Mouse (Mus musculus) bone marrow, adult 2 months (tissue): ENCODE measurements around the gene Tmem107. TPM values are rescaled to one million over a fixed set of nuclear protein-coding genes. Genes with fewer than 3 reads are reported as not detected.

Experiments
- H3K27ac ChIP-seq: fragments of 200-500 bp; 2 replicates; pipeline ENCODE4 v1.5.1; 2012; ENCODE audit warnings: low read depth, mild to moderate bottlenecking, control low read depth, inconsistent platforms, low read length; ENCODE audit not compliant: control insufficient read depth, poor library complexity, insufficient read depth
- H3K4me1 ChIP-seq: fragments of 200-500 bp; 2 replicates; pipeline ENCODE4 v1.6.1; 2011; ENCODE audit warnings: low read length; ENCODE audit not compliant: control insufficient read depth, insufficient read depth
- H3K4me3 ChIP-seq: fragments of 200-500 bp; replicated peaks from 2 replicates; pipeline ENCODE3; 2011; ENCODE audit warnings: mild to moderate bottlenecking, low read depth, low read length, control low read depth; ENCODE audit not compliant: control insufficient read depth
- CTCF ChIP-seq: fragments of 200-500 bp; IDR thresholded peaks from 2 replicates; pipeline ENCODE4 v1.5.1; 2011; ENCODE audit warnings: low read length, control low read depth; ENCODE audit not compliant: control insufficient read depth, insufficient read depth
- POLR2A ChIP-seq: fragments of 200-500 bp; IDR thresholded peaks from 2 replicates; pipeline ENCODE4 v1.6.1; 2011; ENCODE audit warnings: low read depth, mild to moderate bottlenecking, control low read depth, low read length, borderline replicate concordance; ENCODE audit not compliant: control insufficient read depth
- WGBS: fragments of 180-500 bp; shearing (Covaris S2); methylation state at CpG from one replicate; pipeline ENCODE4 v1.1.7; 2018; 5-methylcytosine and 5-hydroxymethylcytosine counted together
- polyA plus RNA-seq: library from polyadenylated mRNA; stranded (reverse); fragments of >200 nt; gene quantifications from 2 replicates; pipeline ENCODE4 v1.2.4, GENCODE M21; 2011; ENCODE audit warnings: low replicate concordance; ENCODE audit not compliant: missing spikeins, insufficient read depth, insufficient read length

Gene Tmem107
- polyA plus RNA-seq, 1 experiment: 31.0 TPM

DNA sequence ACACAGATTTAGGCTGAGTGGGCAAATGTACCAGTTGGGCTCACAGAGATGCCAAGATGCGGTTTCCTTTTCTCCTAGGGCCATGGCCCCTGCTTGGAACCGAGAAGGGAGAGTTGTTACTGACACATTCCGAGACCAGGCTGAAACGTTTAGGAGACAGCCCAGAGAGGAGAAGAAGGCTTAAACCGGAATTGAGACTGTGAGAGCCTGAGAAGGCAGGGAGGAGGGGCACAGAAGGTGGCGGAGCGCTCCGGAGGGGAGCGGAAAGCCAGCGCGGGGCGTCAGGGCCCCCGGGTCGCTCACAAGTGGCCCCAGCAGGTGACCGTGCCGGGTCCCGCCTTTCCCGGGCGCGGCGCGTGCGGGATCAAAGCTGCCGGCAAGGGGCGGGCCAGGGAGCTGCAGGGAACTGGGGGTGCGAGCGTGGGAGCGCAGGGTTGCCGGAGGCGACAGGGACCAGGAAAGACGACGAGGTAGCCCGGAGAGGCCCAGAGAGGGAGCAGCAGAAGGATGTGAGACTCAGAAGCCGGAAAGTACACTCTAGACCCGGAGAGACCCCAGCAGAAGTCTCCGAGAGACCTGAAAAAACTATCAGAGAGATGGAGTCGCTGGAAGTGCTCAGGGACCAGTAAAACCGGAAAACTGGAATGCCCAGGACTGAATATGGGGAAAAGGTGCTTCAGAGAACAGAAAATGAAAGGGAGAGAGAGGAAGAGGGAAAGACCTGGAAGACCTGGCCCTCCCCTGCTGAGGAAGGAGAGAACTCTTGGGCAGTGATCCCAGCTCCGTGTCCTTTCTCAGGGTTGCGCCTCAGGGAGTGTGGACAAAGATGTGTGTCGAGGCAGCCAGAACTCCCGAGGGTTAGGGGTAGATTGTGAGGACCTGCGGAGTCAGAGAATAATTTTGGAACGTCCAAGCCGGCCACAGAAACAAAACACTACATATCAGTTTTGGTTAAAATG is 47.4 kb downstream of the Tmem107 start:
- WGBS: under 1% methylated on average over 45 of the region's 45 CpGs
- TF ChIP-seq POLR2A: peak; percentile 51; the same call in 1 of the 2 replicates
- TF ChIP-seq CTCF: no peak
- Histone ChIP-seq H3K4me3 (peak overlapping the region; percentile 79), H3K27ac (peak overlapping the region; percentile 81), H3K4me1 (no peaks in the 10 kb centered on the region)

- H3K27ac ChIP-seq: no peak overlapping the region
- WGBS: 7% methylated on average over 15 of the region's 15 CpGs
- H3K4me3 ChIP-seq: peak overlapping the region; percentile 79
- H3K4me1 ChIP-seq: no peaks in the 10 kb centered on the region
- TF ChIP-seq POLR2A: no peak; the same call in 1 of the 2 replicates
- TF ChIP-seq CTCF: no peak
Measured at GRCm38 (mm10) chr11:69118765-69119164, 48.2 kb downstream of the Tmem107 start.

DNA sequence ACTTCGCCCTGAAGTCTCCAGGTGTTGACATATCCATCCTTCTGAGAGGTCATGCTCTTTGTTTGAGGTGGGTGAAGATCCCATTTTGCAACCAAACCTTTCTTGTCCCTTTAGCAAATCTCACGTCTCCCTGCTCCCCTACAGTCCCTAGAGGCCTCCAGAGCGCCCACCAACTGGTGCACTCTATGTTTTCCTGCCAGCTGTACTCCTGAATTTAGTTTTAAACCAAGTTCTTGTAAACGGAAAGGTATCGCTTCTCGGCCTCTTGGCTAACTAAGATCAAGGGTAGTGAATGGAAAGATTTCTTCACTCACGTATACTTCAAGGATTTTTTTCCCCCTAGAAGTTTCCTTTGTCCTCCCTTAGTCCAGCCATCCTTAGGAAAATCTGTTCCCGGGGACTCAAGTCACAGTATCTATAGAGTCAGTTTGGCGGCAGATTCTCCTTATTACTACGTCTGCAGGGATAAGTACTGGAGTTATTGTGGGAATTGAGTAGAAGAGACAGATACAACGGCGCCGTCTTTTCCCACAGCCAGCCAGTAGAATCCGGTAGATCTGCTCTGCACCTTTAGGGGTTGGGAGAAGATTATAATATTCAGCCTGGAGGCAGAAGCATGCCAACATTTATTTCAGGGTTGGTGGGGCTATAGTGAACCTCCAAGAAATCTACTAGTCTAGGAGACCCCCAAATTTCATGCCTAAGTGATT is 49.0 kb downstream of the Tmem107 start:
- WGBS: 60% methylated on average over 14 of the region's 14 CpGs
- TF ChIP-seq CTCF (no peak), POLR2A (no peak)
- Histone ChIP-seq H3K4me3 (no peak overlapping the region), H3K27ac (no peak overlapping the region), H3K4me1 (no peaks in the 10 kb centered on the region)

GRCm38 (mm10) chr11:69120221-69121000 is 49.8 kb downstream of the Tmem107 start, which contains the start of gene Hes7:
Gene Hes7 (plus strand): TSS chr11:69120404.
- no peaks in the 10 kb centered on the region for H3K4me1 ChIP-seq
- peak within 1 kb of the TSS; percentile 34 for H3K4me3 ChIP-seq
- TF ChIP-seq CTCF (no peak), POLR2A (no peak)
- 1% methylated on average over 27 of the region's 27 CpGs for WGBS
- H3K27ac ChIP-seq: no peak within 1 kb of the TSS

DNA sequence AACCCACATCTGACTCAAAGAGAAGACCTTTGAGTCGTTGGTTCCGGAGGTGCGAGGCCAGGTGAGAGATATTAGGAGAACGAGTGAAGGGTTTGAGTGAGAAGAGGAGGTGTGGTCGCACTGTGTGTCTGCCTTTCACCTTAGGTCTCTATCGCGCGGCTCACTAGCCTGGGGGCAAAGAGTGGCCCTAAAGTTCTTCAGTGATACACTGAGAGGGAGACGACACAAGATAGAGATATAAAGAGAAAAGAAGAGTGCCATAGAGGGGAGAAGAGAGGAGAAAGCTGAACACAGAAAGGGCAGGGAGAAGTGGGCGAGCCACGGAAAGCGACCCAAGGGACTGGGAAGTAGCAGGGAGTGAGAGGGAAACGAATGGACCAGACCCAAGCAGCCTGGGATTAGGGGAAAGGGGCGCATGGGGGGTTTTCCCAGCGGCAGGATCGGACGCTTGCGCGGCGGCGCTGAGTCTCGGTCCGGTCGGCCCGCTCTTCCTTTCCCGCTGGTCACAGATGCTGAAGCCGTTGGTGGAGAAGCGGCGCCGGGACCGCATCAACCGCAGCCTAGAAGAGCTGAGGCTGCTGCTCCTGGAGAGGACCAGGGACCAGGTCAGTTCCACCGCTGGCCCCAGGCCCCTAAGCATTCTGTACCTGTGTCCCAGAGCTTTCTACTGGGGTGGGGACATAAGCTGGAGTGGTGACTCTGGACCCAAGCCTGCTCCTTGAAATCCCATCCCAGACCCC is 50.6 kb downstream of the Tmem107 start:
- Histone ChIP-seq H3K27ac (no peak overlapping the region), H3K4me1 (no peaks in the 10 kb centered on the region), H3K4me3 (peak overlapping the region; percentile 43)
- under 1% methylated on average over 33 of the region's 33 CpGs for WGBS
- no peak for TF ChIP-seq POLR2A
- no peak for TF ChIP-seq CTCF

DNA sequence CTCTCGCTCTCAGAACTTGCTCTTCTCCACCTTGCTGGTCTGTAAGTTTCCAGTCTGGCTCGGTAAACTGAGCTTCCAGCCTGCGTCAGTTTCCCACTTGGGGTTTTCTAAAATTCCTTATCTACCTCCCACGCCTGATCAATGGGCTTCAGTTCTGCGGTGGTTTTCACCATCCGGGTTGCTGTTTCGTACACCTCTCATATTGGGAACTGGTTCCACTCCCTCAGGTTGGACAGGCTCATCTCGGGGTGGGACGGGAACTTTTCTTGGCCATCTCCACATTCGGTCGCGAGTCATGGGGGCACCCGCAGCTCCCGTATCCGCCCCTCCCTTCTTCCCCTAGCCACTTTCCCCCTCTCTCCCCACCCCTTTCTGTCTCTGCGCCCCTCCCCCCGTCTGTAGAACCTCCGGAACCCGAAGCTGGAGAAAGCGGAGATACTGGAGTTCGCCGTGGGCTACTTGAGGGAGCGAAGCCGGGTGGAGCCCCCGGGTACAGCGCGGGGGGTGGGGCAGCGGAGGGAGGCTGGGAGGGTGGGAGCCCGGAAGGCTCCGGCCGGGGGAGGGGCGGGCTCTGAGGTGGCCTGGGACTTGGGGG is 51.2 kb downstream of the Tmem107 start:
- Histone ChIP-seq H3K4me1 (peaks cover 1% of the 10 kb centered on the region; the same call in 1 of the 2 replicates), H3K27ac (no peak overlapping the region; the same call in 1 of the 2 replicates), H3K4me3 (peak overlapping the region; percentile 60)
- TF ChIP-seq CTCF: no peak
- TF ChIP-seq POLR2A: no peak
- WGBS: under 1% methylated on average over 32 of the region's 32 CpGs
